Mouse (Mus musculus): ENCODE measurements around the gene Hist2h2aa2. TPM values are rescaled to one million over a fixed set of nuclear protein-coding genes. Genes with fewer than 3 reads are reported as not detected.

Gene Hist2h2aa2
- total and polyA plus RNA-seq, 3 experiments: 18.4 to 11,232 TPM; not detected in 1

- TF ChIP-seq TBP (IDR thresholded peaks at IDR 0.05; ENCODE audit: low read depth, low read length): 0 out of 2 replicates have a peak, but pooled peaks have one; percentile 28
- no peak for TF ChIP-seq POLR2AphosphoS2 (IDR thresholded peaks at IDR 0.05; ENCODE audit: low read length)
- Histone ChIP-seq H3K9me3 (replicated peaks; ENCODE audit: insufficient read depth, low read length) (no peaks in the 10 kb centered on the region), H3K4me1 (ENCODE audit: control insufficient read depth in 1 of 2, insufficient read depth in 2 of 2, low read length in 2 of 2) (peaks cover 8 to 40% of the 10 kb centered on the region in 2 experiments), H3K79me2 (ENCODE audit: control insufficient read depth, insufficient read depth, low read length, poor library complexity) (peaks cover 9% of the 10 kb centered on the region; the same call in 1 of the 2 replicates), H3K36me3 (ENCODE audit: control insufficient read depth in 1 of 2, insufficient read depth in 2 of 2, low read length in 2 of 2) (peaks cover 0 to 45% of the 10 kb centered on the region in 2 experiments; a peak in 2 of 4 replicates), H3K27ac (ENCODE audit: control insufficient read depth, low read depth, low read length) (peak overlapping the region; percentile 8; the same call in 1 of the 2 replicates), H3K27me3 (ENCODE audit: control insufficient read depth in 1 of 2, insufficient read depth in 2 of 2, low read length in 2 of 2) (no peaks in the 10 kb centered on the region), H3K4me3 (ENCODE audit: control insufficient read depth in 1 of 2, insufficient read depth in 1 of 2, low read depth in 2 of 2, low read length in 2 of 2) (no peak overlapping the region), H3K9ac (ENCODE audit: control insufficient read depth, low read depth, low read length, poor library complexity, severe bottlenecking) (peak overlapping the region; percentile 1)
- DNase-seq (ENCODE audit: low read depth, low spot score): peak; percentile 69
Observed at GRCm38 (mm10) chr3:96225421-96225820, 14.7 kb downstream of the Hist2h2aa2 start.

- peak; percentile 58 for DNase-seq (ENCODE audit: low read depth, low spot score)
- Histone ChIP-seq H3K4me3 (ENCODE audit: control insufficient read depth in 1 of 2, insufficient read depth in 1 of 2, low read depth in 2 of 2, low read length in 2 of 2) (peak overlapping the region; percentile 22 to 58), H3K27me3 (ENCODE audit: control insufficient read depth in 1 of 2, insufficient read depth in 2 of 2, low read length in 2 of 2) (no peaks in the 10 kb centered on the region), H3K9ac (ENCODE audit: control insufficient read depth, low read depth, low read length, poor library complexity, severe bottlenecking) (peak overlapping the region; percentile 74), H3K36me3 (ENCODE audit: control insufficient read depth in 1 of 2, insufficient read depth in 2 of 2, low read length in 2 of 2) (peaks cover 0 to 55% of the 10 kb centered on the region in 2 experiments; a peak in 2 of 4 replicates), H3K79me2 (ENCODE audit: control insufficient read depth, insufficient read depth, low read length, poor library complexity) (peaks cover 18% of the 10 kb centered on the region; the same call in 1 of the 2 replicates), H3K4me1 (ENCODE audit: control insufficient read depth in 1 of 2, insufficient read depth in 2 of 2, low read length in 2 of 2) (peaks cover 8 to 44% of the 10 kb centered on the region in 2 experiments), H3K9me3 (replicated peaks; ENCODE audit: insufficient read depth, low read length) (no peaks in the 10 kb centered on the region), H3K27ac (ENCODE audit: control insufficient read depth, low read depth, low read length) (0 out of 2 replicates have a peak overlapping the region, but pooled peaks have one; percentile 7)
- TF ChIP-seq GATA1 (IDR thresholded peaks at IDR 0.05; ENCODE audit: low read depth, low read length): no peak
- peak; percentile 35; the same call in 1 of the 2 replicates for TF ChIP-seq TAL1 (IDR thresholded peaks at IDR 0.05; ENCODE audit: low read length)
- no peak for TF ChIP-seq ELF1 (IDR thresholded peaks at IDR 0.05; ENCODE audit: low read depth, low read length)
Observed at GRCm38 (mm10) chr3:96222774-96223173, 17.3 kb downstream of the Hist2h2aa2 start.

- Histone ChIP-seq H3K4me3 (ENCODE audit: control insufficient read depth in 1 of 2, insufficient read depth in 1 of 2, low read depth in 2 of 2, low read length in 2 of 2) (peak overlapping the region; percentile 58 to 70), H3K79me2 (ENCODE audit: control insufficient read depth, insufficient read depth, low read length, poor library complexity) (peaks cover 18% of the 10 kb centered on the region; the same call in 1 of the 2 replicates), H3K4me1 (ENCODE audit: control insufficient read depth in 1 of 2, insufficient read depth in 2 of 2, low read length in 2 of 2) (peaks cover 8 to 38% of the 10 kb centered on the region in 2 experiments), H3K9ac (ENCODE audit: control insufficient read depth, low read depth, low read length, poor library complexity, severe bottlenecking) (peak overlapping the region; percentile 74), H3K36me3 (ENCODE audit: control insufficient read depth in 1 of 2, insufficient read depth in 2 of 2, low read length in 2 of 2) (peaks cover 0 to 51% of the 10 kb centered on the region in 2 experiments; a peak in 2 of 4 replicates), H3K27ac (ENCODE audit: control insufficient read depth, low read depth, low read length) (peak overlapping the region; percentile 88), H3K27me3 (ENCODE audit: control insufficient read depth in 1 of 2, insufficient read depth in 2 of 2, low read length in 2 of 2) (no peaks in the 10 kb centered on the region), H3K9me3 (replicated peaks; ENCODE audit: insufficient read depth, low read length) (no peaks in the 10 kb centered on the region)
- DNase-seq (ENCODE audit: low read depth, low spot score): peak; percentile 86
- TF ChIP-seq GABPA (IDR thresholded peaks at IDR 0.05; ENCODE audit: low read depth, low read length) (no peak), TBP (IDR thresholded peaks at IDR 0.05; ENCODE audit: low read depth, low read length) (peak; percentile 33; the same call in 1 of the 2 replicates), ZKSCAN1 (IDR thresholded peaks at IDR 0.05; ENCODE audit: low read depth, low read length) (no peak), UBTF (IDR thresholded peaks at IDR 0.05; ENCODE audit: borderline replicate concordance, insufficient read depth, low read depth, low read length) (peak; percentile 13; the same call in 1 of the 2 replicates), USF1 (IDR thresholded peaks at IDR 0.05; ENCODE audit: low read depth, low read length) (no peak), MXI1 (IDR thresholded peaks at IDR 0.05; ENCODE audit: low read depth, low read length) (no peak), HCFC1 (IDR thresholded peaks at IDR 0.05; ENCODE audit: low read depth, low read length) (no peak)
Observed at GRCm38 (mm10) chr3:96221640-96222038, 18.4 kb downstream of the Hist2h2aa2 start.

Measured in MEL (cell line).